Mouse (Mus musculus) gonadal fat pad, adult 2 months (tissue): ENCODE results near the gene Abhd17a. TPM values are rescaled to one million over a fixed set of nuclear protein-coding genes. Genes with fewer than 3 reads are reported as not detected.

Experiments
- DNase-seq: peaks from one replicate; pipeline ENCODE4 v3.0.0-alpha.2; 2012; ENCODE audit warnings: low read depth
- polyA plus RNA-seq: library from polyadenylated mRNA; depleted of rRNA; stranded (reverse); fragments of >200 nt; gene quantifications from 2 replicates; pipeline ENCODE4 v1.2.3, GENCODE M21; 2012; rRNA removed

Gene Abhd17a
- polyA plus RNA-seq, 1 experiment: 205 TPM

DNA sequence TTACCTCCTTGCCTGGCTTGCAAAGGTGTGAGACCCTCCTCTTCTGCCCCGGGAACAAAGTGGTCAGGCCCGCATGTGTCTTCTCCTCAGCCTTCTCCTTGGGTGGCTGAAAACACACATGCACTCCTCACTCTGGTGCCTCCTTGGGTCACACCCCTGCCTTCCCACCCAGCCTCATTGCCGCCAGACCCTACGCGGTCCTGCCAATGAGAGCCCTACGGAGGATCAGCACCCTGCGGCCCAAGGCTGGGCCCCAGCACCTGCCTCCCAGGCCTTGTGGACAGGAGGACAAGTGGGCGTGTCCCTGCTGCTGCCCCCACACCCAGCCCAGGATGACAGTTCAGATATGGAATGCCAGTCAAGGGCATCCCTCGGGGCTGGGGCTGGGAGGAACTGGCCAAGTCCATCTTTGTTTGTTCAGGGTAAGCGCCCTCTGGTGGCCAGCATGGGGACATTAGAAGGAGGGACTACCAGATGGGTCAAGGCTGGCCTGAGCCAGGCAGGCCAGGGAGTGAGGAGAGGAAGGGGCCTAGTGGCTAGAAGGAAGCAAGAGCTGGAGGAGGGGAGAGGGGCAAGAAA lies 41.6 kb downstream of the Abhd17a start:
- DNase-seq: no peak

DNA sequence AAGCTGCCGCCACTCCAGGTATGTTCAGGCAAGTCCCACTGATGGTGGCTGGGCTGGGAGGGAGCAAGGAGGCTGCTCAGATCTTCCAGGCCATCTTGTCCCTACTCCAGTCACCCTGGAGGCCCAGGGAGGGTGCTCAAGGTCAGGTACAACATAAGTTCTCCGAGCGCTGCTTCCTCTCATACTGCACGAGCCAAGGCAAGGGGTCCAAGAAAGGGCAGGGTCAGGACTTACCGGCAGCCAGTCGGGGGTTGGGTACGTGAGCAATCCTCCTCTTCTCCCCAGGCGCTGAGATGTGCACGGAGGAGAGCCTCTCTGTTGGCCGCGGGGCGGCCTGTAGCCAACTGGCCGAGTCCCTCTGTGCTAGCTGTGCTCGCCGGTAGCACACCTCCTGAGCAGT lies 42.6 kb downstream of the Abhd17a start:
- no peak for DNase-seq

DNA sequence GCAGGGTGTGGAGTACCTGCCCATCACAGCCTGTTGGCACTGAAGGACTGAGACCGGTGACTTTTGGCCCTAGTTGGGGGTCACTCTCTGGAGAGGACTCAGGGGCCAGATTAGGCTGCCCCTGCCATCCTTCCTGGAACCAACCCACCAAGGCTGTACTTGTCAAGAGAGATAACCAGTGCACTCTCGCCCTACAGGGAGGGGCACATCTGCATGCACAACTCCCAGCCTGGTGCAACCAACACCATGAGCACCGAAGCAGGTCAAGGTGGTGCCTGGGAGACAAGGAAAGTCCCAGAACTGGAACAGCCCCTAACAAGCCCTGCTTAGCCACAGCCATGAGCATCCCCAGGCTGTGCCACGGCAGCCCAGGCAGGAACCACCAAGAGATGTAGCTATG lies 43.2 kb downstream of the Abhd17a start:
- no peak for DNase-seq

DNA sequence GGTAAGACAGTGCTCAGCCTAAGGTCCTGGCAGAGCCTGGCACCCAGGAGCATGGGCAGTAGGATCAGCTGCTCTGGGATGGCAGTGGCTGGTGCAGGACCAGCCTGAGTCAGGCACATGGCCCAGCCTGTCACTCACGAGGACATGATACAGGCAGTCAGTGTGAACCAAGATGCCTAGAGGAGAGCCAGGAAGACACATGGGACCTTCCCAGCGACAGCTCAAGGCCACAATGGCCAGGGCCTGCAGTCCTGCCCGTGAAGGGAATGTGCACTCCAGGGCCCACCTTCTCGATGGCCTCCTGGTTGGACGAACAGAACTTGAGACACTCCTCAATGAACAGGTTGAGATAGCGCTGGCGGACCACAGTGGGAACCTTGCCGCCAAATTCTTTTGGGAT lies 44.6 kb downstream of the Abhd17a start:
- DNase-seq: no peak

DNA sequence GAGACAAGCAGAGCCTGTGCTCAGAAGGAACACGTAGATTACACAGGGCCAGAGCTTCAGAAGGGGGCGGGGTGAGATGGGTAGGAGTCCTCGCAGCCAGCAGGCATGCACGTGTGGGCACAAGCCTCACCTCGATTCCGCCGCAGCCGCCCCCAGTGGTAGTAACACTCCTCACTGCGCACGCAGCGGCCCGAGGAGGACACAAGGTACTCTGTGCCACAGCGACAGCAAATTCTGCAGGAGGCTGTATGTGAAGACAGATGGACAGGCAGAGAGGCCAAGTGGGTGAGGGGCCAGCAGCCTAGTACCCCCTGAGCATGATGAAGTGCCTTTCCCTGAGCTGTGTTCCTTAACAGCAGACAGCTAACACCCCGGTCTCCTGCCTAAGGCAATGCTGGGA lies 46.3 kb downstream of the Abhd17a start:
- no peak for DNase-seq

DNA sequence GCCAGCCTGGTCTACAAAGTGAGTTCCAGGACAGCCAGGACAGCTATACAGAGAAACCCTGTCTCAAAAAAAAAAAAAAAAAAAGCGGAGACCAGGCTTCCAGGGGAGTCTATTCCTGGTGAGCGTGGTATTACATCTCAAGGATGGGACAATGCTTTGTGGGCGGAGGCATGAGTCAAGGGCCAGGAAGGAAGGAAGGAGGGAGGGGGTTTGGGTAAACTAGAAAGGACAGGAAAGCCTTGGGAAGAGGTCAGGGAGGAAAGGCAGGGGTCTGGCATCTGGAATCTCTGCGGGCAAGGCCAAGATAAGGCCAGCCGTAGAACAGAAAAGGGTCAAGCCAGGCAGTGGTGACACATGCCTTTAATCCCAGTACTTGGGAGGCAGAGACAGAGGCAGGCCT lies 50.6 kb downstream of the Abhd17a start:
- DNase-seq: no peak

DNA sequence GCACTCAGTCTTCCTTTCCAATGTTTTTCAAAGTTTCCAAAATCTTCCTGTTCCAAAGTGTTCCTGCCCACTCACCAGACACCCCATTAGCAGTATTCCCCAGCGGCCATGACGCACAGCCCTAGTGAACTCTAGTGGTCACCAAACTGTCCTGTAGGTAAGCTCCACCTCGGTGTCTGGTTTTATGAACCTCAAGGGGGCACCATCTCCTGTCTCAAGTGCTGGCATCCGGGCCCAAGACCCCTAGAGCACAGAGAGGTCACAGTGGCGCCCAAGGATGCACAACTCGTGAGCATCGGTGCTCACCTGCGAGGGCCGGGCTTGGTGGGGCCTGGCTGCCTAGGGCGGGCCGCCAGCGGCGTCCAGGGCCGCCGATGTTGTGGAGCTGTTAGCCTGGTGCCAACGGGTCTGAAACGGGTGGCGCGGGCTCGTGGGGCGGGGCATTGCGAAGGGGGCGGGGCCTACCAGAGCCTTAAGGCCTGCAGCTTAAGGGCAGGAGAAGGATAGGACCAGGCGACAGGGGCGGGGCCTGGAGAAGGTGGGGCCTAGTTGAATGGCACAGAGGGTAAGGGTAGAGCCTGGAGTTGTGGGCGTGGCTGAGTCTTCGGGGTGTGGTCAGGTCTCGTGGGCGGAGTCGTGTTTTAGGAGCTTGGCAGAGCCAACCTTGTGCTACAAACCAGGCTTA lies 51.3 kb downstream of the Abhd17a start, which contains the start of gene Atp8b3:
Atp8b3 (minus strand) TSS at position 415 of the 685 bp plus-strand sequence.
- peak; percentile 37 for DNase-seq

DNA sequence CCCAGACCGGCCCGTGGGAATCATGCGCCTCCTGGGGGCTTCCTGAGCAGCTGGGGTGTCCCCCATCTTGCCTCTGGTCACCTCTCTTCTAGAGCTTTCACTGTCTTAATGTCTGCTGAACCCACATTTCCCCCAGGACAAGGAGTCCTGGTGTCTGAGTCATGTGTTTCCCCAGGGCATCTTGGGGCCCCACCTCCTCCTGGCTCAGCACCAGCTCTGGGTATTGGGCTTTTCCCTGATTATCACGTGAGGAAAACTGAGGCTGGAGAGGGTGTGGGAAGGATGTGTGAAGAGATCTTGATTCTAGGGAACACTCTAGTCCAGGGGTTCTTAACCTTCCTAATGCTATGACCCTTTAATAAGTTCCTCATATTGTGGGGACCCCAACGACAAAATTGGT lies 52.0 kb downstream of the Abhd17a start:
- DNase-seq: no peak

DNA sequence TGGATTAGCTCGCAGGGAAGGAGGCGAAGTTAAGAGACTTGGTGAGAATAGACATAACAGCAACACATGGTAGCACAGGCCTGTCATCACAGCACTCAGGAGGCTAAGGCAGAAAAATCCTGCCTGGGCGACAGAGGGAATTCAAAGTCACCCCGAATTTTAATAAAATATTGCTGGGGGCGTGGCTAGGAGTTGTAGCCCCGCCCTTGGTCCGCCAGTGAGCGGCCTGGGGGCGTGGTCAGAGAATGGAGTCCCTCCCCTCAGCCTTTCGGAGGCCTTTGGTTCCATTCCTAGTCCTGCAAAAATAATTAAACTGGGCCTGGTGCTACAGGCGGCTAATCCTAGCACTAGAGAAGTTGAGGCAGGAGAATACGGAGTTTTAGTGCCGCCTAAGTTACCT lies 54.4 kb downstream of the Abhd17a start:
- DNase-seq: no peak

DNA sequence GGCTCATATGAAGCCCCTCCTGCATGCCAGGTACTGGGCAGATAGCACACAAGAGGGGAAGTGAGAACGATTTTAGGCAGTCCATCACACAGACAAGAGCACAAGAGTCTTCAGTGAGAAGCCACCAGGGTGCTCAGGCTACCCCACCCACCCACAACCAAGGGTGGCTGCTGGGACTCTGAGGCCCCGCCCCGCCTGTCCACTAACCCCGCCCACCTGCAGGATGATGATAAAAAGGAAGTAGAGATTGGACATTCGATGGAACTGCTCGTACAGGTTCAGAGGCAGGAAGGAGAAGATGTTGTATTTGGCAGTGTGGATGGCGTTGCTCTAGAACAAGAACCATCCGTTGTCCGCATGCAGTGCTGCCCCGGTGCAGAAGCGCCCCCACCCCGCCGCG lies 55.1 kb downstream of the Abhd17a start:
- no peak for DNase-seq

DNA sequence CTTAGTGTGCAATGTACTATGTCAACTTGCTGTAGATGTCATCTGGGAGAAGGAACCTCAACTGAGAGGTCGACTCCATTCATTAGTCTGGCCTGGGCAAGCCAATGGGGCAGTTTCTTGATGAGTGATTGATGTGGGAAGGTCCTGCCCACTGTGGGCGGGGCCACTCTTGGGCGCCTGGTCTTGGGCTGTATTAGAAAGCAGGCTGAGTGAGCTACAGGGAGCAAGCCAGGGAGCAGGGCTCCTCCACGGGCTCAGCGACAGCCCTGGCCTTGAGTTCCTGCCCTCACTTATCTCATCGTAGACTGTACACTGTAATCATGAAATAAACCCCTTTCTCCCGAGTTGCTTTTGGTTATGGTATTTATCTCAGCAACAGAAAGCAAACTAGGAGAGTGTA lies 56.4 kb downstream of the Abhd17a start:
- no peak for DNase-seq

Other genes starting within 250 kb of the Abhd17a start
- 11.2 and 18.2 TPM in 2 replicates for gene Adamtsl5, start 241.9 kb downstream of the Abhd17a start, polyA plus RNA-seq
- gene Plk5, start 233.9 kb downstream of the Abhd17a start, polyA plus RNA-seq: 0.57 and 0.93 TPM in 2 replicates
- gene Mex3d, start 202.7 kb downstream of the Abhd17a start, polyA plus RNA-seq: 13.3 and 19.1 TPM in 2 replicates
- 145 and 160 TPM in 2 replicates for gene Mbd3, start 190.8 kb downstream of the Abhd17a start, polyA plus RNA-seq
- 1,967 and 2,574 TPM in 2 replicates for gene Uqcr11, start 183.5 kb downstream of the Abhd17a start, polyA plus RNA-seq
- gene Tcf3, start 156.7 kb downstream of the Abhd17a start, polyA plus RNA-seq: 56.8 and 63.8 TPM in 2 replicates
- gene Onecut3, start 95.5 kb downstream of the Abhd17a start, polyA plus RNA-seq: not detected in 2 replicates
- gene Atp8b3, start 51.2 kb downstream of the Abhd17a start, polyA plus RNA-seq: 9.0 and 9.6 TPM in 2 replicates
- 35.3 and 36.9 TPM in 2 replicates for gene Rexo1, start 28.8 kb downstream of the Abhd17a start, polyA plus RNA-seq
- gene Klf16, start 13.0 kb downstream of the Abhd17a start, polyA plus RNA-seq: 20.8 and 30.5 TPM in 2 replicates
- 82.6 and 91.5 TPM in 2 replicates for gene Scamp4, start 12.5 kb upstream of the Abhd17a start, polyA plus RNA-seq
- 9.5 and 9.6 TPM in 2 replicates for gene Adat3, start 12.5 kb upstream of the Abhd17a start, polyA plus RNA-seq
- gene Gm49322, start 15.7 kb upstream of the Abhd17a start, polyA plus RNA-seq: 1.5 and 2.1 TPM in 2 replicates
- gene Csnk1g2, start 32.5 kb upstream of the Abhd17a start, polyA plus RNA-seq: 228 and 235 TPM in 2 replicates
- gene Btbd2, start 66.7 kb upstream of the Abhd17a start, polyA plus RNA-seq: 74.5 and 89.2 TPM in 2 replicates
- gene Mknk2, start 87.8 kb upstream of the Abhd17a start, polyA plus RNA-seq: 420 and 516 TPM in 2 replicates
- gene Mob3a, start 111.6 kb upstream of the Abhd17a start, polyA plus RNA-seq: 34.8 and 45.6 TPM in 2 replicates
- 62.8 and 75.4 TPM in 2 replicates for gene Izumo4, start 111.8 kb upstream of the Abhd17a start, polyA plus RNA-seq
- 149 and 151 TPM in 2 replicates for gene Ap3d1, start 151.9 kb upstream of the Abhd17a start, polyA plus RNA-seq
- 18.7 and 38.6 TPM in 2 replicates for gene Dot1l, start 164.9 kb upstream of the Abhd17a start, polyA plus RNA-seq
- gene Sf3a2, start 207.9 kb upstream of the Abhd17a start, polyA plus RNA-seq: 20.1 and 33.9 TPM in 2 replicates
- gene Plekhj1, start 208.3 kb upstream of the Abhd17a start, polyA plus RNA-seq: 44.2 and 56.6 TPM in 2 replicates
- gene Amh, start 214.9 kb upstream of the Abhd17a start, polyA plus RNA-seq: 0.38 and 0.39 TPM in 2 replicates
- 0.22 and 0.63 TPM in 2 replicates for gene Jsrp1, start 223.2 kb upstream of the Abhd17a start, polyA plus RNA-seq
- gene Oaz1, start 236.3 kb upstream of the Abhd17a start, polyA plus RNA-seq: 628 and 915 TPM in 2 replicates